Mouse (Mus musculus): ENCODE measurements around the gene Itpr3.

DNA sequence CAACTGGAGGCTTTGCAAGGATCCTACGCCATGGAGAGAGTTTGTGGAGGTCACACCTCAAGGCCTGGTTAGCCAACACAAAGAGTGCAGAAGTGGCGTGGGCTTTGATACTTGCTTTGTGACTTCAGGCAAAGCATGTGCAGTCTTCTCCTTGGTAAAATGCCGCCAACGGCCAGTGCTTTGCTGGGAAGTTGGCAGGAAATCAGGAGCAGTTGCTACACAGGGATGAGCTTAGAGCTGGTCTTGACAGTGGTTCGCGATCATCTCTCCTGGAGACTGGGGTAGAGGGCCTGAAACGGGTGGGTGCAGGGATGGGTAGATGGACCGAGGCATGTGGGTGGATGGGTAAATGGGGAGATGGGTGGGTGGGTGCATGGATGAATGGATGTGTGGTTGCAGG lies 15.3 kb downstream of the Itpr3 start:
- no peak for TF ChIP-seq POLR2A (IDR thresholded peaks at IDR 0.05; ENCODE audit: insufficient read depth, low read length)
- no peak for TF ChIP-seq EP300 (IDR thresholded peaks at IDR 0.05; ENCODE audit: insufficient read depth, low read depth, low read length)

Measured in ES-Bruce4 (cell line).